Mouse (Mus musculus): ENCODE measurements around the gene Aatk.

DNA sequence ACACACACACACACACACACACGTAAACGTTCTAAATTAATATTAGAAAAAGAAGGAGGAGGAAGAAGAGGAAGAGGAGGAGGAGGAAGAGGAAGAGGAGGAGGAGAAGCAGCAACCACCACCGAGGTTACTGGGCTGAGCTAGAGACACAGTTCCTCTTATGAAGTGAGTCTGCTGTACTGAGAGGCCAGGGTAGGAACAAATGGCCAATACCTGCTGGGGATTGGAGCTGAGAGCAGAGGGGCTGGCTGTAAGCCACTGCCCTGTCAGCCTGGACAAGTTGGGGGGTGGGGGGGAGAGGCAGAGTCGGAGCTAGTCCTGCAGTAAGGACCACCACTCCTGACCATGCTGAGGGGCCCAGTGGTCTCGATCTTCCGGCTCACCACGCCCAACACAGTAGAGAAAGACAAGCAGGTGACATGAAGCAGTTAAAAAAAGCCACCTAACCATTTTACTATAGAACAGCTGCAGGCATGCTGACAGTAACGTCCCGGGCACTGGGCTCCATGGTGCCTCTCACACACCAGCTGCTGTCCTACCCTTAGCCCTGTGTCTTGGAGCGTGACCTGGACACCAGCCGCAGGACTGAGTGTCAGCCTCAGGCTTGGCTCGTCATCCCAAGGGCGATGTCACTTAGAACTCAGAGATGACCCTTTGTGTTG, 17.2 kb upstream of the Aatk start:
- no peak for TF ChIP-seq GATA1 (IDR thresholded peaks at IDR 0.05; ENCODE audit: borderline replicate concordance, low read length)
- TF ChIP-seq FLI1 (IDR thresholded peaks at IDR 0.05; ENCODE audit: low read length), result no peak
